Comparison of ENCODE assay signal across 10 mouse cellular contexts in the genomic region with DNA sequence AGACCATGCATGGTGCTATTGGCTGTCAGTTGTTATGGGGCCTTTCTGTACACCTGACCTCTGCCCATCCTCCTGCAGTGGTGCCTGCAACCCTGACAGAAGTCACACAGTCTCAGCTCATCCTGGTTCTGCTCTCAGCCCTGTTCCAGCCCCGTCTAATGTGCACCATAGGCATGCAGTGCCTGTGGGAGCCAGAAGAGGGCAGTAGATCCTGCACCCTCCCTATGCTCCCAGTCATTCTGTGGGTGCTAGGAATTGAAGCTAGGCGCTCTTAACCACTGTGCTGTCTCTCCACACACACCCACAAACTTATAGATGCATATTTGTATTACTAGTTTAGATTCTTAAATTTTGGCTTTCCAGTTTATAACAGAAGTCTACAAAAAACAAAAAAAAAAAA. TPM values are rescaled to one million over a fixed set of nuclear protein-coding genes. Genes with fewer than 3 reads are reported as not detected.
DNase-seq lines count a peak whose midpoint lies in the region; ATAC-seq and TF ChIP-seq lines count a peak whose summit lies in the region.
"Had no signal": no experiment of that assay in that cellular context is flagged by ENCODE, and none has a peak within 500 bp of the region (broad histone marks: within the 10 kb centered on the region; RNA-seq: fewer than 3 reads in every experiment).

No protein-coding gene starts in this region.

- H3K4me2 ChIP-seq in midbrain, postnatal 0 days (ENCODE audit: low read depth, low read length, poor library complexity, severe bottlenecking) = no peak overlapping the region
- H3K4me2 ChIP-seq in midbrain, embryonic 16.5 days (ENCODE audit: low read length) = no peak overlapping the region
- H3K4me2 ChIP-seq in lung, embryonic 14.5 days = no peak overlapping the region
- no peak overlapping the region for H3K4me2 ChIP-seq in forebrain, embryonic 13.5 days
- H3K4me2 ChIP-seq: neural tube, embryonic 13.5 days had no signal

- H3K27ac ChIP-seq in midbrain, postnatal 0 days (ENCODE audit: low read depth, low read length) = no peak overlapping the region
- no peak overlapping the region for H3K27ac ChIP-seq in midbrain, embryonic 16.5 days (ENCODE audit: low read length)
- H3K27ac ChIP-seq in heart, adult 2 months = peak overlapping the region; percentile 97
- H3K27ac ChIP-seq in lung, embryonic 14.5 days (ENCODE audit: low read depth) = no peak overlapping the region
- H3K27ac ChIP-seq in forebrain, embryonic 13.5 days = no peak overlapping the region

- no peaks in the 10 kb centered on the region for H3K9me3 ChIP-seq in midbrain, postnatal 0 days (ENCODE audit: low read length)
- H3K9me3 ChIP-seq in midbrain, embryonic 16.5 days (replicated peaks; ENCODE audit: control insufficient read depth, low read length, poor library complexity, severe bottlenecking) = no peaks in the 10 kb centered on the region
- no peaks in the 10 kb centered on the region for H3K9me3 ChIP-seq in lung, embryonic 14.5 days (ENCODE audit: low read depth, low read length)
- H3K9me3 ChIP-seq in forebrain, embryonic 13.5 days (replicated peaks) = no peaks in the 10 kb centered on the region
- H3K9me3 ChIP-seq: heart, embryonic 15.5 days; neural tube, embryonic 13.5 days had no signal

- H3K4me1 ChIP-seq in midbrain, postnatal 0 days (ENCODE audit: insufficient read depth, low read length) = no peaks in the 10 kb centered on the region
- H3K4me1 ChIP-seq in midbrain, embryonic 16.5 days (ENCODE audit: control insufficient read depth, insufficient read depth, low read length) = no peaks in the 10 kb centered on the region
- peaks cover 6% of the 10 kb centered on the region for H3K4me1 ChIP-seq in heart, adult 2 months (ENCODE audit: control insufficient read depth, insufficient read depth, low read length)
- H3K4me1 ChIP-seq in lung, embryonic 14.5 days (ENCODE audit: insufficient read depth) = no peaks in the 10 kb centered on the region
- no peaks in the 10 kb centered on the region for H3K4me1 ChIP-seq in forebrain, embryonic 13.5 days
- H3K4me1 ChIP-seq: neural tube, embryonic 13.5 days had no signal

- 0 out of 2 replicates have a peak, but pooled peaks cover 2% of the 10 kb centered on the region for H3K79me2 ChIP-seq in heart, adult 2 months (replicated peaks; ENCODE audit: control insufficient read depth, insufficient read depth, low read length)

- no peak for ATAC-seq in midbrain, postnatal 0 days (ENCODE audit: low FRiP score)
- ATAC-seq in midbrain, embryonic 16.5 days = no peak
- ATAC-seq in lung, embryonic 14.5 days (ENCODE audit: insufficient read depth) = no peak
- ATAC-seq in forebrain, embryonic 13.5 days = no peak

- TF ChIP-seq EP300 in heart, adult 2 months (IDR thresholded peaks at IDR 0.05; ENCODE audit: insufficient read depth, low read depth, low read length) = 0 out of 2 replicates have a peak, but pooled peaks have one; percentile 20

- no peaks in the 10 kb centered on the region for H3K27me3 ChIP-seq in midbrain, postnatal 0 days (ENCODE audit: insufficient read depth, low read length)
- no peaks in the 10 kb centered on the region for H3K27me3 ChIP-seq in midbrain, embryonic 16.5 days (ENCODE audit: control insufficient read depth, insufficient read depth, low read depth, low read length)
- H3K27me3 ChIP-seq in heart, adult 2 months (ENCODE audit: control insufficient read depth, insufficient read depth, low read length) = no peaks in the 10 kb centered on the region
- H3K27me3 ChIP-seq in lung, embryonic 14.5 days (ENCODE audit: insufficient read depth, low read length) = no peaks in the 10 kb centered on the region
- no peaks in the 10 kb centered on the region for H3K27me3 ChIP-seq in forebrain, embryonic 13.5 days
- H3K27me3 ChIP-seq: heart, embryonic 15.5 days; neural tube, embryonic 13.5 days had no signal

- TF ChIP-seq POLR2A in heart, adult 2 months (IDR thresholded peaks at IDR 0.05; ENCODE audit: insufficient read depth, low read depth, low read length) = no peak

- 79% methylated on average over 2 of the region's 2 CpGs for WGBS in midbrain, postnatal 0 days
- 75% methylated on average over 2 of the region's 2 CpGs for WGBS in midbrain, embryonic 16.5 days
- WGBS in heart, adult 2 months = 73% methylated on average over 2 of the region's 2 CpGs
- WGBS in lung, embryonic 14.5 days = 77% methylated on average over 2 of the region's 2 CpGs
- 79% methylated on average over 2 of the region's 2 CpGs for WGBS in forebrain, embryonic 13.5 days

- peak; percentile 70 for TF ChIP-seq CTCF in midbrain, postnatal 0 days (IDR thresholded peaks at IDR 0.05)
- TF ChIP-seq CTCF in heart, adult 2 months (IDR thresholded peaks at IDR 0.05) = peak; percentile 76
- TF ChIP-seq CTCF in lung, embryonic 14.5 days (IDR thresholded peaks at IDR 0.05; ENCODE audit: low read depth) = peak; percentile 76

- H3K9ac ChIP-seq in midbrain, postnatal 0 days (replicated peaks; ENCODE audit: low read length, poor library complexity, severe bottlenecking) = no peak overlapping the region
- H3K9ac ChIP-seq in midbrain, embryonic 16.5 days (ENCODE audit: low read depth, low read length) = no peak overlapping the region
- no peak overlapping the region for H3K9ac ChIP-seq in heart, adult 2 months (ENCODE audit: low read depth, low read length)
- no peak overlapping the region for H3K9ac ChIP-seq in lung, embryonic 14.5 days
- H3K9ac ChIP-seq in forebrain, embryonic 13.5 days = no peak overlapping the region
- H3K9ac ChIP-seq: heart, embryonic 15.5 days; neural tube, embryonic 13.5 days had no signal

- no peak for DNase-seq in midbrain, postnatal 0 days (ENCODE audit: low spot score)
- DNase-seq in ZHBTc4 (ENCODE audit: low read depth, low spot score) = peak; percentile 78
- DNase-seq in heart, adult 2 months = peak; percentile 33 to 50
- DNase-seq in lung, embryonic 14.5 days = peak; percentile 28
- DNase-seq in thymus, postnatal 4 days = peak; percentile 74
- no peak for DNase-seq in left cerebral cortex, adult 9 months (ENCODE audit: low spot score in 2 of 2)

- intact Hi-C loops in heart, adult 2 months (cut with DNase I) = loop anchor here (5.0 kb wide), 2 partner anchors 55 to 120 kb away; no protein-coding TSS in a partner anchor

- peaks cover 29% of the 10 kb centered on the region for H3K36me3 ChIP-seq in midbrain, postnatal 0 days (ENCODE audit: insufficient read depth, low read length)
- H3K36me3 ChIP-seq in midbrain, embryonic 16.5 days (ENCODE audit: control insufficient read depth, insufficient read depth, low read length) = peaks cover 16% of the 10 kb centered on the region; the same call in 1 of the 2 replicates
- H3K36me3 ChIP-seq in heart, adult 2 months (ENCODE audit: control insufficient read depth, insufficient read depth, low read length) = peaks cover 5% of the 10 kb centered on the region
- H3K36me3 ChIP-seq in lung, embryonic 14.5 days (ENCODE audit: insufficient read depth) = peaks cover 8% of the 10 kb centered on the region
- peaks cover 72% of the 10 kb centered on the region for H3K36me3 ChIP-seq in forebrain, embryonic 13.5 days (ENCODE audit: poor library complexity, severe bottlenecking)
- H3K36me3 ChIP-seq: heart, embryonic 15.5 days had no signal

- no peak overlapping the region for H3K4me3 ChIP-seq in midbrain, postnatal 0 days (ENCODE audit: low read depth, low read length)
- no peak overlapping the region for H3K4me3 ChIP-seq in midbrain, embryonic 16.5 days (ENCODE audit: low read depth, low read length)
- no peak overlapping the region for H3K4me3 ChIP-seq in heart, adult 2 months
- H3K4me3 ChIP-seq in lung, embryonic 14.5 days (ENCODE audit: low read depth, low read length) = no peak overlapping the region
- no peak overlapping the region for H3K4me3 ChIP-seq in forebrain, embryonic 13.5 days
- H3K4me3 ChIP-seq: heart, embryonic 15.5 days; neural tube, embryonic 13.5 days had no signal

RNA-seq across cellular contexts. Expression of a gene that starts 42.6 kb away (rescaled TPM):
- total RNA-seq in midbrain, postnatal 0 days (2014; rRNA removed) = 17.0 and 18.5 TPM in 2 replicates
- 7.6 and 9.2 TPM in 2 replicates for polyA plus RNA-seq in midbrain, postnatal 0 days (2015; fragmentation: Nextera tagmentation; extraction: Ambion mirVana)
- 12.6 and 15.2 TPM in 2 replicates for polyA plus RNA-seq in midbrain, embryonic 16.5 days (2015; fragmentation: Nextera tagmentation; extraction: Ambion mirVana)
- 1 to 10 TPM; 1.2 to 1.9 TPM for total RNA-seq in heart, adult 2 months (2021)
- 1.4 and 1.7 TPM in 2 replicates for polyA plus RNA-seq in heart, adult 2 months (2012; rRNA removed)
- polyA plus RNA-seq in lung, embryonic 14.5 days (2014; fragmentation: Nextera tagmentation; extraction: Ambion mirVana) = 10.8 and 12.9 TPM in 2 replicates
- polyA plus RNA-seq in forebrain, embryonic 13.5 days (2015; fragmentation: Nextera tagmentation; extraction: Ambion mirVana) = 10.4 and 12.6 TPM in 2 replicates

RNA-seq across cellular contexts. Expression of a gene that starts 49.5 kb away (rescaled TPM):
- 62.1 and 64.4 TPM in 2 replicates for total RNA-seq in midbrain, postnatal 0 days (2014; rRNA removed)
- polyA plus RNA-seq in midbrain, postnatal 0 days (2015; fragmentation: Nextera tagmentation; extraction: Ambion mirVana) = 56.6 and 61.2 TPM in 2 replicates
- polyA plus RNA-seq in midbrain, embryonic 16.5 days (2015; fragmentation: Nextera tagmentation; extraction: Ambion mirVana) = 61.6 and 63.9 TPM in 2 replicates
- total RNA-seq in heart, adult 2 months (2021) = 10 to 100 TPM; 12.9 to 15.3 TPM
- polyA plus RNA-seq in heart, adult 2 months (2012; rRNA removed) = 10.8 and 18.8 TPM in 2 replicates
- polyA plus RNA-seq in lung, embryonic 14.5 days (2014; fragmentation: Nextera tagmentation; extraction: Ambion mirVana) = 30.7 and 31.8 TPM in 2 replicates
- polyA plus RNA-seq in forebrain, embryonic 13.5 days (2015; fragmentation: Nextera tagmentation; extraction: Ambion mirVana) = 51.7 and 53.4 TPM in 2 replicates

Comparison
In these comparisons a context has a peak if more than half of its experiments do, and no peak if none do; other contexts are left out.
1. DNase-seq: peak in ZHBTc4 (single experiment), heart, adult 2 months (2 of 2), lung, embryonic 14.5 days (single experiment) and thymus, postnatal 4 days (single experiment); none in midbrain, postnatal 0 days (single experiment) and left cerebral cortex, adult 9 months (0 of 2).
2. Peak in every context shown above with its lines, with median percentiles within 50 percentile points of each other: CTCF ChIP-seq.